Mouse (Mus musculus) mesoderm, embryonic 11.5 days (tissue): ENCODE results near the gene Zfp605.
"Not testable (repeated sequence)": the region's sequence is repeated elsewhere in the genome, so short reads cannot be mapped to it uniquely, and the experiment has no call there.

ENCODE experiments used
- DNase-seq: peaks from one replicate; pipeline ENCODE4 v3.0.0-alpha.2; 2012; ENCODE audit warnings: low read depth, low spot score

Gene Zfp605

GRCm38 (mm10) chr5:110109991-110110441 lies at the start of gene Zfp605:
Gene Zfp605, plus strand, starts transcription at chr5:110110092.
- peak; percentile 86 for DNase-seq

DNA sequence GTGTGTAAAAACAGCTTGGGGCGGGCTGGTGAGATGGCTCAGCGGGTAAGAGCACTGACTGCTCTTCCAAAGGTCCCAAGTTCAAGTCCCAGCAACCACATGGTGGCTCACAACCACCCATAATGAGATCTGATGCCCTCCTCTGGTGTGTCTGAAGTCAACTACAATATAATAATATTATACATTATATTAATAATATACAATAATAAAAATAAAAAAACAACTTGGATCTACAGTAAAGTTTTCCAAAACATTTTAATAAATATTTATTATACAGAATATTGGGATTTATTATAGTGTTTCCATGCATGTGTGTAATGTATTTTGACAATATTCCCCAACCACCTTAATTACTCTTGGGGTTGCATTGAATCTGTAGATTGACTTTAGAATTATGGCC lies 37.5 kb upstream of the Zfp605 start, which contains the start of gene Gm17655:
TSS of gene Gm17655 (minus strand) at position 101 of the 400 bp plus-strand sequence.
- not testable (repeated sequence) for DNase-seq

DNA sequence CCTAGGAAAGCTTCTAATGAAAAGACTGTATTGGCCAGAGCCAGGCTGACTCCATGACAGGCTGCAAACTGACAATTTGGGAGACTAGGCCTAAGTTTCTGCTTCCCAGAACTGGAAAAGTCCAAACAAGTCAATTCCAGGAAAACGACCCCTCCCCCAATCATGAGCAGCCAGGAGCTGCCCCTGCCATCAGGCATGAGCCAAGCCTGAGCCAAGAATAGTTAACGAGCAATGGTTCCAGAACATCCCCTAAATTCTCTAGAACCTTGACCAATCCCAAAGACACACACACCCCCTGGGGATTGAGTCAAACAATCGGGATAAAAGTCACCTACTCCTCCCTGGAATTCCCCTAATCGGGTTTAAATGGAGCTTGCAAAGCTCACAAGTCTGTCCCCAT lies 26.9 kb upstream of the Zfp605 start:
- no peak for DNase-seq

DNA sequence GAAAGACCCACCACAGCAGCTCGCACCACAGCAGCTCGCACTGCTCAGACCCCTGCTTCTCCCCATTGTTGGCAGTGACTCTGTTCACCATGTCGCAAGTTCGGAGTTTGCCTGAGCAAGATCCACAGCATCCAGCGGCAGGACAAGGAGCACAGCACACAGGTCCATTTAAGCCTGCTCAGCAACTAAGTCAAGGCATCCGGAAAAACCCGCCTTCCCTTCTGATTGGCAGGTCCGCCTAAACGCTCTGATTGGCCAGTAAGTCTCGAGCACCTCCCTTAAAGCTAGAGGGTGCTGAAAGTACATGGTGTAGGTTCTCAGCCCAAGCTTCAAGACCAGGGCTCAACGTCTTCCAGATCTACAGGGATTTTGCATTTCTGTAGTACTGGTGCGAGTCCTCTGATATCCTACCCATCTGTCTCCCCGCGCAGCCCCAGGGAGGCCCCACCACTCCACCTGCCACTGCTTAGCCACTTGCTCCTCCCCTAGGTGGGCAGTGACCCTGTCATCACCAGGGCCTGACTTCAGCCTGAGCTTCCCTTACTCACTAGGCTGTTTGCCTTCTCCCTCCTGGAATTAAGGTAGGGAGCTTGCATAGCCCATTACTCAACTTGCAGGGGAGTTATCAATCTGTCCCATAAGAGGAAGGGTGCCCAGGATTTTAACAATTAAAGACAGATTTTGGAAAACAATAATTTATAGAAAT lies 23.6 kb upstream of the Zfp605 start:
- no peak for DNase-seq

DNA sequence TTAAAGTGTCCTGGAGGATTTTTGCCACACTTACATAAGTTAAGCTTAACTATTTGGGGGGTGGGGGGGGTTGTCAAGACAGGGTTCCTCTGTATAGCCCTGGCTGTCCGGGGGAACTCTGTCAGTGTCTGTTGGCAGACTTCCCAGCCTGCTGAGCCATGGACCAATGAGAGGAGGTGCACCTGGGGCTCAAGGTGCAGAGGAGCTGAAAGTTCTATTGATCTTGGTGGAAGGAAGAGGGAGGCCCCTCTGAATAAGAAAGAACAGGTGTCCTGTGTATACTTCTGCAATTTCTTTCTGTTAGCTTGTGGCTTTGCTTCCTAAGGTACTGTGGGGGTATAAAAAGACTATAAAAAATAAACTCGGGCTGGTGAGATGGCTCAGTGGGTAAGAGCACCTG lies 18.3 kb upstream of the Zfp605 start:
- no peak for DNase-seq

DNA sequence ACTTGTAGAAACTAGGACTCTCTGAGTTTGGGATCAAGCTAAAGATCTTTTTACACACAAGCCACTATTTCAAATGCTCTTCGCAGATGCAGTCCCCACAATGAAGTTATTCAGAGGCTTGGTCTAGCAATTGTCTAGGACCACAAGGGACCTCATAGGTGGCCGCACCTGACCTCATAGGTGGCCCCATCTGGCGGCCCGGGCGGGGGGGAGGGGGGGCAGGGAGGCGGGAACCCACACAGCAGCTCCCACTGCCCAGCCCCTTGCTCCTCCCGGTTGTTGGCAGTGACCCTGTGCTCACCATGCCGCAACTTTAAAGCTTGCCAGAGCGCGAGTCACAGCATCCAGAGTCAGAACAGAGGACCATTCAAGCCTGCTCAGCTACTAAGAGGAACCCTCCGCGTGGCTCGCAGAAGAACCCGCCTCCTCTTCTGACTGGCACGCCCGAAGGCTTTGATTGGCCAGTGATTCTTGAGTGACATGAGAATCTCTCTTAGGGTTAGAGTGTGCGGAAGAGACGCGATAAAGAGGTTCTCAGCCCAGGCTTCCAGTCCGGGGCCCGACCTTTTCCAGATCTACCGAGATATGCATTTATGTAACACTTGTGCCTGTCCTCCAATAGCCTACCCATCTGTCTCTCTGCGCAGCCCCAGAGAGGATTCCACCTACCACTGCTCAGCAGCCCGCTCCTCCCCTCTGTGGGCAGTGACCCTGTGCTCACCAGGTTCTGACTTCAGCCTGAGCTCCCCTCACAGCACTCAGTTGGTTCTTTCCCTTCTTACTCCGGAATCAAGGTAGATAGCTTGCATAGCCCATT lies 15.7 kb upstream of the Zfp605 start, which contains the start of gene Gm35315:
TSS of gene Gm35315 (minus strand) at position 391 of the 817 bp plus-strand sequence.
- peak; percentile 91 for DNase-seq

DNA sequence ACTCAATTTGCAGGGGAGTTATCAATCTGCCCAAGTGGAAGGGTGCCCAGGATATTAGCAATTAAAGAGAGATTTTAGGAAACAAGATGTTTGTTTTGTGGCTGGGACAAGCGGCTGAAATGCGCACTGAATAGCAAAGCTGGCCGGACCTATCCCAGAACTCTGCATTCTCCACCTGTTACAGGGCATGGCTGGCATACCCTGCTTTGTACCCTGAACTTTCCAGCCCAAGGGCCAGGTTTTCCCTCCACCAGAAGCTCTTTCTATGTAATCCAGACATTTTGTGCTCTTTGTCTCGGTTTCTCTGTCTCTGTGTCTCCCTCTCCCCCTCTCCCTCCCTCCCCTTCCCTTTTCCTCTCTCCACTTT lies 15.1 kb upstream of the Zfp605 start:
- no peak for DNase-seq

DNA sequence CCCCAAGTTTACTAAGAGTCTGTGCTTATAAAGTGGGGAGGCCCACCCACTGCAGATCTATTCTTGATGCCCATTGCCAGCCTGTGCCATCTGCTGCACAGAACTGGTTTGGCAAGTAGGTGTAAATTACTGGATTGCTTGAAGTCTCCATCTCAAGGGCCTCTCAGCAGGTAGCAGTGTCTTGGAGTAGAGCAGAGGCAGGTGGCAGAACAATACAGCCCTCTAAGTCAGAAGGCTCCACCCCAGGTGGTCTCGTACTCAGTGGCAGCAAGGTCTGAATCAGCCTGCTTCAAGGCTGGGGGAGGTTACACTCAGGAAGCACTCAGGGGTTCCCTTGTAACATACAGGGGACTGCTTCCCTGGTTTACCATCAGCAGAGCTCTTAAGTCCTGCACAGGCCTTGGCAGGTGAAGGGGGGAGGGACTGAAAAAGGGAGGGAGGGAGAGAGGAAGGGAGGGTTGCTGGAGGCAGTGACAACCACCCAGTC lies 10.9 kb upstream of the Zfp605 start:
- no peak for DNase-seq

DNA sequence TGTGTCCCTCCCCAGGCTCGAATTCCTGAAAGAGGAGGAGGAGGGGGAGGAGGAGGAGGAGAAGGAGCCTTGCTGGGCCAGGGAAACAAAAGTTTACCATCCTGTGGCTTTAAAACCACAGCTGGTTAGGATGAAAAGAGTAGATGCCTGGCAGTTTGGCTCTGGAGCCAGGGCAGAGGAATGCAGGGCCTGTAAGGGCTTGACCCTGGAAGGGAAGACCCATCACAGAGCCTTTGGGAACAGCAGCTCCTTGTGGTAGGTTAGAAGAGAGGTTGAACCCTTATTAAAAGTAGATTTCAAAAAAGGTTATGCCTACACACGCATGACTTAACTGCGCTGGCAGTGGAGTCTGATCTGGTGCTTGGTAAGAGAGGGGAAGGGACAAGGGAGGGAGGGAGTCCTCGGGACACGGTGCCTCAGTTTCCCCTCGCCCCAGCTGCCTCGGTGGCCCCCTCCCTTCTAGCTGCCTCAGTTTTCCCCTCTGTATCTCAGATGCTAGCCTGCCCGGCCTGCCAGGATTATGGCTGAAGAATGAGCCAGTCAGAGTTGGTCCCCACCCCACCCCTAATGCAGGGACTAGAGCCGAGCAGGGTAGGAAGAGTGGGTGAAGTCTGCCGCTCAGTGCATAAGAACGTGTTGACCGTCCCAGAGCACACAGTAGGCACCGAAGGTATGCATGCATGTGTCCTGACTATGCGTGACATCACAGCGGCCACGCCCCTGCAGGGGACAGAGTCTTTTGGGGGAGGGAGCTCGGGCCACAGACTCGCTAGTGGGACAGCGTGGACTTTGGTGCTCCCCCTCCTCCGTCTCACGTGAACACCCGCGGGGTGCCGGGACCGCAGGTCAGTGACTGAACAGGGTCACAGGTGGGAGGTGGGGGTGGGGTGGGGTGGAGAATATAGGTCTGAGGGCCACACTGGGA lies 10.0 kb upstream of the Zfp605 start, which contains the start of gene Plcxd1:
TSS of gene Plcxd1 (plus strand) at position 314 of the 925 bp plus-strand sequence.
- DNase-seq: no peak

- DNase-seq: peak; percentile 48
Observed at GRCm38 (mm10) chr5:110100921-110101631, 8.8 kb upstream of the Zfp605 start.

DNA sequence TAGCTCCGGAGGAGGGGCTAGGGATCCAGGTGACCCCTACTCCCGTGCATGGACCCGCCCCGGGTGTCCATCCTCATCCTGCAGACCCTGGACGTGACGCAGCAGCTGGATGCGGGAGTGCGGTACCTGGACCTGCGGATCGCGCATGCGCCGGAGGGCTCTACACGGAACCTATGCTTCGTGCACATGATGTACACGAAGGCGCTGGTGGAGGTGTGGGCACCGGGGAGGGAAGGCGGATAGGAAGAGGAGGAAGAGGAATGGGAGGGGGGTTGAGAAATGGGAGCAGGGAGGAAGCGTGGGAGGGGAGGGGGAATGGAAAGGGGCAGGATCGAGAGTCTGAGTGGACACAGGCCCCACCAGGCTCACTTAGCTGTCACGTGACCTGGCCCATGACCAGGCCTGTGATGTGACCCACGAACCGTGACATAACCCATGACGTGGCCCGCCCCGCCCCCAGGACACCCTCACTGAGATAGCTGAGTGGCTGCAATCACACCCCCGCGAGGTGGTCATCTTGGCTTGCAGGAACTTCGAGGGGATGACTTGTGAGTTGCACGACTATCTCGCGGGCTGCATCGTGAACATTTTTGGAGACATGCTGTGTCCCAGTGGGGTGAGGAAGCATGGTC lies 8.1 kb upstream of the Zfp605 start:
- DNase-seq: no peak

- DNase-seq: no peak
Observed at GRCm38 (mm10) chr5:110102429-110102828, 7.5 kb upstream of the Zfp605 start.

DNA sequence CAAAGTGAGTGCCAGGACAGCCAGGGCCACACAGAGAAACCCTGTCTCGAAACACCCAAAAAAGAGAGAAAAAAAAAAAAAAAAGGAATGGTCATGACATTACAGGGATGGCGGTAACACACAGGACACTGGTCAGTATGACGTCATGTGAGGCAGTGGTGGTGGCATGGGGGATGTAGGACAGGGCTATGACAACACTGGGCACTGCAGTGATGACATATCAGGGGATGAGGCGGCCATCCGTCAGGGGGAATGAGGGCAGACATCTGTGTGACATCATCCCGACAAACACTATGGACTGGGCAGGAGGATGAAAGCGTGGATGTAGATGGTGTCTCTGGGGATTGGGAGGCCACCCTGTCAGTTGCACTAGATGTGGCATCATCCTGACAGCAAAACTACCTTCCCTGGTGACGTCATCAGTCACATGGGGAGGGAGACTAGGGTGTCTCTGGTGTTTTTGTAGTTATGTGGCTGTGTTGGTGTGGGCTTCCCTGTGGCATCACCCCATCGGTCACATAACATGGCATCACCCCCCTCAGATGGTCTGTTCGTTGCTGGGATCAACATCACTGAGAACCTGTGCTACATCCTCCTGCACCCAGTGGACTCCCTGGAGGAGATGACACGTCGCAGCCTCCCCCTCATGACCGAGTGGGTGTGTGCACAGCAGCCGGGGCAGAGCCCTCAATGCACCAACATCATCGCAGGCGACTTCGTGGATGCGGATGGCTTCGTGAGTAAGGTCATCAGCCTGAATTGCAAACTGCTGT lies 6.9 kb upstream of the Zfp605 start:
- no peak for DNase-seq

GRCm38 (mm10) chr5:110103901-110104615 lies 5.8 kb upstream of the Zfp605 start:
- no peak for DNase-seq

GRCm38 (mm10) chr5:110104616-110105380 lies 5.1 kb upstream of the Zfp605 start:
- DNase-seq: no peak

DNA sequence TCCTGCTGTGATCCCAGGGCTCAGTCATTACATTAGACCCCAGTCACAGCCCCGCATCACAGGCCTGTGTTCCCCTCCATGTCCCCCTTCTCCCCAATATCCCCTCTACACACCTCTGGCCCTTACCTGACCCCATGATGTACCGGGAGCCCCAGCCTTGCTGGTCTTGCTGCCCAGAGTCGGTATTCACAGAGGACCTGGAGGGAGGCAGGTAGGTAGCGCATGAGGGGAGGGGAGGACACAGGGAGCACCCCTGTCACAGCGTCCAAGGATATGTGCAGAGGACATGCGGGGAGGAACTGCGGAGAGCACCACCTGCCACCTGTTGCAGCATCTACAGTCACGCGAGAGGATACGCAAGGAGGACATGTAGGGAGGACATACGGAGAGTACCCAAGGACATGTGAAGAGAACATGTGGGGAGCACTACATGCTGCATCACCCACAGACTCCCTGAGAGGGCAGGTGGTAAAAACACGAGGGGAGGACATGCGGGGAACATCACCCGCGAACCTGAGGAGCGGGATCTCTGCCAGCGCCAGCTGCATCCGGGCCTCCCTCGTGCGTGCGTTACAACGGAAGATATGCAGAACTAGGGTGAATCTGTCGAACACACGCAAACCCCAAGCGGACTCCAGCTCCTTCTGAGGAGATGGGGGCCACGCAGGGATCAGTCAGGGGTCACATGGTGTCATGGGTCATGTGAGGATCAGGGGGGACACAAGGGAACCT lies 3.6 kb upstream of the Zfp605 start:
- DNase-seq: no peak

DNA sequence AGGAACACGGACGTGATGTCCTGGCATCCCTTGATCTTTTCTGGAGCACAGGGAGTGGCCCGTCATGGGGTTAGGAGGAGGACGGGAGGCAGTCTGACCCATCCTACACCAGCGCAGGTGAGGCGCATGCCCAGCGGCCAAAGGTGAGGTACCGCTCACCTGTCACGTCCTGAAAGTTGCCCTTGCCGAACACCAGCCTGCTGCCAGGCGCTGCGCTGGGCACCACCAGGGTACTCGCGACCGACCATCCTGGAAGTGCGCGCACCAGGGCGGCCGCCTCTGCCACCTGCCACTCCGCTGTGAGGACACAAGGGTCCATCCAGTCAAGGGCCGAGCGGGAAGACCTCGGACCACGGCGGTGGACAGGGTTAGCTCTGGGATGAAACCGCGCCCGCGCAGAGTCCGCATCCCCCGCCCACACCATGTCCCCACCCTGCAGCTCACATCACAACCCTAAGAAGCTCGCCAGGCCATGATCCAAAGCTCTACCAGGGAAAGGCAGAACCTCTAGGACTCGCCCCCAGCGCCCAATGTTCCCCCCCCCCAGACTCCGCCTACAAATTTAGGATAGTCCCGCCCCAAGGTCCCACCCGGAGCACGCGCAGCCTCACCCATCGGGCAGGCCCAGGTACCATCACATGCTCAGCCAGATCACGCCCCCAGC lies 2.9 kb upstream of the Zfp605 start:
- DNase-seq: no peak
